Mouse (Mus musculus) kidney, adult 2 months (tissue): ENCODE data around the gene Phrf1. TPM values are rescaled to one million over a fixed set of nuclear protein-coding genes. Genes with fewer than 3 reads are reported as not detected.
"Not testable (repeated sequence)": the region's sequence is repeated elsewhere in the genome, so short reads cannot be mapped to it uniquely, and the experiment has no call there.

ENCODE experiments used
- DNase-seq: peaks from one replicate; pipeline ENCODE4 v3.0.0; 2021
- H3K27ac ChIP-seq: fragments of 200-500 bp; 2 replicates; pipeline ENCODE4 v1.5.1; 2012; ENCODE audit warnings: low read depth, low read length, control low read depth, inconsistent platforms; ENCODE audit not compliant: insufficient read depth
- H3K27me3 ChIP-seq: fragments of 200-500 bp; replicated peaks from 2 replicates; pipeline ENCODE4 v1.6.1; 2012; ENCODE audit warnings: mild to moderate bottlenecking, moderate library complexity, low read length, inconsistent platforms; ENCODE audit not compliant: control insufficient read depth, insufficient read depth
- H3K36me3 ChIP-seq: fragments of 200-500 bp; 2 replicates; pipeline ENCODE4 v1.6.1; 2012; ENCODE audit warnings: mild to moderate bottlenecking, moderate library complexity, low read length, inconsistent platforms; ENCODE audit not compliant: control insufficient read depth, insufficient read depth
- H3K4me1 ChIP-seq: fragments of 200-500 bp; 2 replicates; pipeline ENCODE4 v1.6.1; 2011; ENCODE audit warnings: low read length; ENCODE audit not compliant: control insufficient read depth, insufficient read depth
- H3K4me3 ChIP-seq: fragments of 200-500 bp; 2 replicates; pipeline ENCODE4 v1.5.1; 2011; ENCODE audit warnings: mild to moderate bottlenecking, low read depth, low read length, control low read depth; ENCODE audit not compliant: insufficient read depth
- CTCF ChIP-seq: fragments of 200-500 bp; conservative IDR thresholded peaks from 2 replicates; pipeline ENCODE4 v1.5.1; 2011; ENCODE audit warnings: low read depth, mild to moderate bottlenecking, control low read depth, low read length, moderate library complexity, mixed read lengths; ENCODE audit not compliant: insufficient read depth, insufficient read length
- POLR2A ChIP-seq: fragments of 200-500 bp; IDR thresholded peaks from one replicate; pipeline ENCODE4 v1.6.1; 2011; ENCODE audit warnings: low read depth, low read length, control low read depth
- WGBS: fragments of 180-500 bp; shearing (Covaris S2); methylation state at CpG from one replicate; pipeline ENCODE4 v1.1.7; 2018; 5-methylcytosine and 5-hydroxymethylcytosine counted together
- polyA plus RNA-seq: library from polyadenylated mRNA; depleted of rRNA; stranded (reverse); fragments of >200 nt; gene quantifications from 2 replicates; pipeline ENCODE4 v1.2.3, GENCODE M21; 2012

The Phrf1 gene
- polyA plus RNA-seq, 1 experiment = 19.1 TPM

- DNase-seq = no peak
- H3K27ac ChIP-seq = peak overlapping the region; percentile 12; the same call in 1 of the 2 replicates
- H3K27me3 ChIP-seq = no peaks in the 10 kb centered on the region
- H3K36me3 ChIP-seq = no peaks in the 10 kb centered on the region
- peaks cover 9% of the 10 kb centered on the region for H3K4me1 ChIP-seq
- peak overlapping the region; percentile 16 for H3K4me3 ChIP-seq
- no peak for TF ChIP-seq POLR2A
- TF ChIP-seq CTCF = no peak
- 3% methylated on average over 8 of the region's 8 CpGs for WGBS
Measured at GRCm38 (mm10) chr7:141222126-141222467, 6.5 kb upstream of the Phrf1 start.

GRCm38 (mm10) chr7:141222696-141223215 lies 5.8 kb upstream of the Phrf1 start:
- WGBS = 81% methylated on average over 4 of the region's 4 CpGs
- no peak overlapping the region for H3K4me3 ChIP-seq
- H3K4me1 ChIP-seq = peaks cover 9% of the 10 kb centered on the region
- H3K27ac ChIP-seq = no peak overlapping the region
- DNase-seq = no peak
- TF ChIP-seq POLR2A = no peak
- H3K36me3 ChIP-seq = no peaks in the 10 kb centered on the region
- no peaks in the 10 kb centered on the region for H3K27me3 ChIP-seq

DNA sequence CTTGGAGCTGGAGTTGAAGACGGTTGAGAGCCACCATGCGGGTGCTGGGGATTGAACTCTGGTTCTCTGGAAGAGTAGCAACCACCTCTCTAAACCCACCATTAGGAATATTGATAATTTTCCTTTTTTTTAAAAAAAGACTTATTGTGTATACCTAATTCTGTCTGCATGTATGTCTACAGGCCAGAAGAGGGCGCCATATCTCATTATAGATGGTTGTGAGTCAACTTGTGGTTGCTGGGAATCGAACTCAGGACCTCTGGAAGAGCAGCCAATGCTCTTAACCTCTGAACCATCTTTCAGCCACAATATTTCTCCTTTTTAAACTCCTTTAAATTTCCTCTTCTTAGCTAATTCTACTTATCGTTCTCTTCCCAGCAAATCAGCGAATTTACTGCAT lies 2.0 kb upstream of the Phrf1 start:
- Histone ChIP-seq H3K4me3 (no peak overlapping the region), H3K27me3 (no peaks in the 10 kb centered on the region), H3K4me1 (peaks cover 20% of the 10 kb centered on the region), H3K36me3 (no peaks in the 10 kb centered on the region), H3K27ac (no peak overlapping the region)
- TF ChIP-seq POLR2A = no peak
- no peak for TF ChIP-seq CTCF
- 87% methylated on average over 6 of the region's 6 CpGs for WGBS
- no peak for DNase-seq

GRCm38 (mm10) chr7:141227796-141228195 lies 788 bp upstream of the Phrf1 start:
- H3K27ac ChIP-seq = no peak overlapping the region

DNA sequence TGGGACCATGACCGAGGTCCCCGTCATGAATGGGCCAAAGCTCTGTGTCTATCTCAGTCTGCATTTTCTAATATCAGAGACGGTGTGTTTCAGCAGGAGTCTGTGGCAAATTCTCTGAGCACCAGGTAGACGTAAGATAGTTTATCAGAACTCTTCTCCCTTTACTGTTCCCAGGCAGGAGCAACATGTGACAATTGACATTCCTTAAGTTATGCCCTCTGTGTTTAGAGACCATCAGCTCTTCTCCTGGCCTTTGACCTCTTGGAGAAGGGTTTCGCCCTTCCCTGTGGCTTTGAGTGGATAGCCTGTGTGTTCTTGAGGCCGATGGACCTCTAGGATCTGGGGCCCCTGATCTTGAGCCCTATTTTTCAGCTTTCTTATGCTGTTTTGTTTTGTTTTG lies 1.1 kb downstream of the Phrf1 start:
- H3K4me3 ChIP-seq = peak overlapping the region; percentile 65
- 27% methylated on average over 6 of the region's 6 CpGs for WGBS
- DNase-seq = no peak
- no peak for TF ChIP-seq POLR2A
- TF ChIP-seq CTCF = no peak
- H3K27me3 ChIP-seq = no peaks in the 10 kb centered on the region
- no peak overlapping the region for H3K27ac ChIP-seq
- H3K36me3 ChIP-seq = peaks cover 1% of the 10 kb centered on the region; the same call in 1 of the 2 replicates
- H3K4me1 ChIP-seq = peaks cover 11% of the 10 kb centered on the region; the same call in 1 of the 2 replicates

More at GRCm38 (mm10) chr7:141227796-141228195, 788 bp upstream of the Phrf1 start:
- no peak overlapping the region for H3K4me3 ChIP-seq
- peaks cover 12% of the 10 kb centered on the region; the same call in 1 of the 2 replicates for H3K4me1 ChIP-seq
- TF ChIP-seq CTCF (no peak), POLR2A (no peak)
- H3K36me3 ChIP-seq = no peaks in the 10 kb centered on the region
- DNase-seq = no peak
- 82% methylated on average over 4 of the region's 4 CpGs for WGBS
- no peaks in the 10 kb centered on the region for H3K27me3 ChIP-seq

DNA sequence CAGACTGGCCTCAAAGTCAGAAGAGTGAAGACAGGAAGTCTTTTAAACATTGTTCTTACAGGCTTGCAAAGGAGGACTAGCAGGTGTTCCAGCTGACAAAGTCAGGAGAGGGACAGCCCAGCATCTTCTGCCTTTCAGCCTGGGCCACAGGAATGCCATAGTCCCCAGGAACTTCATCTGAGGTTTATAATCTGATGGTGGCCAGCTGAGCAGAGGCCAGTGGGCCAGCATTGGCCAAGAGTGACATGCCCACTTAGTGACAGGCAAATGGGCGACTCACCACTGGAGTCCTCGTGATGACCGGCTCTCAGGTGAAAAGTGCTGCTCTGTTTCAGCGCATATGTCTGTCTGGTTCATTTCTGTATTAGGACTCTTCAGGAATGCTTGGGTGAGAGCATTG lies 2.0 kb downstream of the Phrf1 start:
- no peaks in the 10 kb centered on the region for H3K27me3 ChIP-seq
- no peak overlapping the region for H3K4me3 ChIP-seq
- WGBS = 83% methylated on average over 4 of the region's 4 CpGs
- H3K36me3 ChIP-seq = peaks cover 1% of the 10 kb centered on the region
- peaks cover 11% of the 10 kb centered on the region; the same call in 1 of the 2 replicates for H3K4me1 ChIP-seq
- no peak for DNase-seq
- TF ChIP-seq POLR2A (no peak), CTCF (no peak)
- no peak overlapping the region for H3K27ac ChIP-seq

GRCm38 (mm10) chr7:141231111-141231510 lies 2.5 kb downstream of the Phrf1 start:
- Histone ChIP-seq H3K36me3 (peaks cover 1% of the 10 kb centered on the region), H3K4me3 (no peak overlapping the region), H3K4me1 (peaks cover 11% of the 10 kb centered on the region; the same call in 1 of the 2 replicates), H3K27me3 (no peaks in the 10 kb centered on the region), H3K27ac (no peak overlapping the region)
- TF ChIP-seq POLR2A (no peak), CTCF (no peak)
- no peak for DNase-seq
- WGBS = 52% methylated on average over 3 of the region's 3 CpGs

DNA sequence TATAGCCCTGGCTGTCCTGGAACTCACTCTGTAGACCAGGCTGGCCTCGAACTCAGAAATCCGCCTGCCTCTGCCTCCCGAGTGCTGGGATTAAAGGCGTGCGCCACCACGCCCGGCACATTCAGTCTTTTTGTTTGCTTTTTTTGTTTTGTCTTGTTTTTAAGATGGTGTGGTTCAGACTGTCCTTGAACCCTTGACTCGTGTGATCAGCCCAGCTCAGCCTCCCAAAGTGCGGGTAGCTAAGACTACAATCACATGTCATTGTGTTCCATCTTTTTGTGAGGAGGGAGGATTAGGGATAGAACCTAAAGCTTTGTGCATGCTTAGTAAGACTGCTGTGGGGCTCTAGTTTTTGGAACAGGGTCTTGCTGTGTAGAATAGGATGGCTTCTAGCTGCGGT lies 3.0 kb downstream of the Phrf1 start:
- Histone ChIP-seq H3K36me3 (peaks cover 1% of the 10 kb centered on the region), H3K27me3 (no peaks in the 10 kb centered on the region), H3K4me1 (peaks cover 11% of the 10 kb centered on the region; the same call in 1 of the 2 replicates), H3K4me3 (no peak overlapping the region), H3K27ac (no peak overlapping the region)
- TF ChIP-seq CTCF (no peak), POLR2A (no peak)
- DNase-seq = no peak
- 92% methylated on average over 10 of the region's 10 CpGs for WGBS

GRCm38 (mm10) chr7:141250486-141250885 lies 21.9 kb downstream of the Phrf1 start:
- not testable (repeated sequence) for DNase-seq, H3K36me3 ChIP-seq, H3K27me3 ChIP-seq, H3K27ac ChIP-seq, H3K4me3 ChIP-seq, H3K4me1 ChIP-seq
- WGBS = 77% methylated on average over 4 of the region's 4 CpGs
